Mouse (Mus musculus): ENCODE results near the gene Capn2. TPM values are rescaled to one million over a fixed set of nuclear protein-coding genes. Genes with fewer than 3 reads are reported as not detected.

Capn2 gene
- total RNA-seq (2023) = 10 to 100 TPM; 29.4 to 30.0 TPM

GRCm38 (mm10) chr1:182516758-182517676 is at the start of gene Capn2:
TSS of gene Capn2 (minus strand) at chr1:182517608.

GRCm38 (mm10) chr1:182564408-182565120 is 47.2 kb upstream of the Capn2 start, which contains the start of gene Capn8:
TSS of gene Capn8 (plus strand) at chr1:182565007.

Other genes starting within 250 kb of the Capn2 start
- gene Degs1, start 234.8 kb downstream of the Capn2 start, total RNA-seq (2023) = 10 to 100 TPM; 58.7 to 60.4 TPM
- gene Fbxo28, start 176.0 kb downstream of the Capn2 start, total RNA-seq (2023) = 10 to 100 TPM; 28.5 to 28.8 TPM
- 10 to 100 TPM; 19.6 to 23.1 TPM for gene Trp53bp2, start 108.4 kb downstream of the Capn2 start, total RNA-seq (2023)
- gene Capn8, start 47.4 kb upstream of the Capn2 start, total RNA-seq (2023) = not detected
- gene Ccdc185, start 231.6 kb upstream of the Capn2 start, total RNA-seq (2023) = not detected
- not detected for gene Susd4, start 246.3 kb upstream of the Capn2 start, total RNA-seq (2023)